Mouse (Mus musculus): ENCODE data around the gene Ak3. TPM values are rescaled to one million over a fixed set of nuclear protein-coding genes. Genes with fewer than 3 reads are reported as not detected.

The Ak3 gene
- polyA plus RNA-seq, 1 experiment, result 22.1 TPM

DNA sequence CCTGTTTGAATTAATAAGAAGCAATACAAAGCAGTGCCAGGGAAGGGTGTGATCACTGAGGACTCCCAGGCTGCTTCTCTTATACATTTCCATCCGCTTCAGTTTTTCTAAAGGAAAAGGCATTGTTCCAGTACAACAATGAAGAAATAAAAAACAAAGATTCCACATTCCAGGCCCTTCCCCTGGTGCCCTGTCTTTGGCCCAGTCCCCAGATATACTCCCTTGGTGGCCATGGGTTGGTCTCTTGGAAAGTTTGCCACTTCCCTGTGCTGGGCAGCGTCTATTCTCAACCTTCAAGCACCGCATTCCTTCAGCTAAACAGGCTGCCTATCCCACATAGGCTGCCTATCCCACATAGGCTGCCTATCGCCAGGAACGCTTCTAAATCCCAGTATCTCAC lies 10.7 kb downstream of the Ak3 start:
- Histone ChIP-seq H3K79me2 (ENCODE audit: control insufficient read depth, insufficient read depth) (no peaks in the 10 kb centered on the region), H3K79me3 (ENCODE audit: low read depth) (peaks cover 2% of the 10 kb centered on the region), H3K4me3 (ENCODE audit: insufficient read depth, poor library complexity, severe bottlenecking) (no peak overlapping the region), H3ac (ENCODE audit: control insufficient read depth, insufficient read length, low read depth) (no peak overlapping the region), H3K36me3 (ENCODE audit: control insufficient read depth, insufficient read depth) (peaks cover 4% of the 10 kb centered on the region), H3K27me3 (ENCODE audit: control insufficient read depth, insufficient read depth, insufficient read length) (no peaks in the 10 kb centered on the region)
- no peak for TF ChIP-seq USF1 (IDR thresholded peaks at IDR 0.05; ENCODE audit: low read depth)
- TF ChIP-seq MYOD1 (IDR thresholded peaks at IDR 0.05; ENCODE audit: control insufficient read depth, insufficient read length, low read depth), result no peak
- no peak for TF ChIP-seq CTCF (IDR thresholded peaks at IDR 0.05; ENCODE audit: control insufficient read depth, insufficient read depth, insufficient read length)
- TF ChIP-seq CEBPB (IDR thresholded peaks at IDR 0.05; ENCODE audit: low read depth), result no peak
- TF ChIP-seq MAX (IDR thresholded peaks at IDR 0.05), result no peak
- no peak for TF ChIP-seq FOSL1 (IDR thresholded peaks at IDR 0.05; ENCODE audit: insufficient read depth, low read length, poor library complexity, severe bottlenecking)

DNA sequence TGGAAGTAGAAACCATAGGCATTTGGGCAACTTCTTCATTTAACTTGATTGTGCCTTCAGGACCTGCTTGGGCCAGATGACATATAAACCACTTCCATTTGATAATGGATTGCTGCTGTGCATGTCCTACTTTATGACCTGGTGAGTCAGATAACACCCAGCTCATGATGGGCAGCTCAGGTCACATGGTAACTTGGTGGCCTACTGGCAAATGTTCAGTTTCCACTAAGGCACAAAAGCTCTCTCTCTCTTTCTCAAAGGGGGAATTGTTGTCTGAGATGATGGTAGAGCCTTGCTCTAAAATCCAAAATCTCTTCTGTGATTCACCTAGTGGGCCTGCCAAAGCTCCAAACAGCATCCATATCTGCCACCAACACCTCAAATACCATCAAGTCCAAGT lies 15.1 kb downstream of the Ak3 start:
- TF ChIP-seq MAX (IDR thresholded peaks at IDR 0.05), result no peak

DNA sequence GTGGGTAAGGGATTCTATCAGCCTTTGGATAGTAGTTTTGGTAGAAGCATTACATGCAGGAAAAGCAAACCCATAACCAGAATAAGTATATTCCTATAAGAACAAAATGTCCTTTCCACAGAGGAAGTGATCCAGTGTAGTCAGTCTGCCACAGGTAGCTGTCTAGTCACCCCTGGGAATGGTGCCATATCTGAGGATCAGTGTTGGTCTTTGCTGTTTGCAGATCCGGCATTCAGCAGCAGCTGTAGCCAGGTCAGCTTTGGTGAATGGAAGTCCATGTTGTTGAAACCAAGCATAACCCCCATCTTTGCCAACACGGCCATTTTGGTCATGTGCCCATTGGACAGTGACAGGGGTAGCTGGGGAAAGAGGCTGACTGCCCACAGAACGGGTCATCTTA lies 16.0 kb downstream of the Ak3 start:
- Histone ChIP-seq H3ac (ENCODE audit: control insufficient read depth, insufficient read length, low read depth) (no peak overlapping the region), H3K27me3 (ENCODE audit: control insufficient read depth, insufficient read depth, insufficient read length) (no peaks in the 10 kb centered on the region), H3K79me3 (ENCODE audit: low read depth) (no peaks in the 10 kb centered on the region), H3K36me3 (ENCODE audit: control insufficient read depth, insufficient read depth) (peaks cover 9% of the 10 kb centered on the region), H3K4me3 (ENCODE audit: insufficient read depth, poor library complexity, severe bottlenecking) (no peak overlapping the region), H3K79me2 (ENCODE audit: control insufficient read depth, insufficient read depth) (no peaks in the 10 kb centered on the region)
- TF ChIP-seq USF1 (IDR thresholded peaks at IDR 0.05; ENCODE audit: low read depth) (no peak), CTCF (IDR thresholded peaks at IDR 0.05; ENCODE audit: control insufficient read depth, insufficient read depth, insufficient read length) (no peak), CEBPB (IDR thresholded peaks at IDR 0.05; ENCODE audit: low read depth) (no peak), MYOD1 (IDR thresholded peaks at IDR 0.05; ENCODE audit: control insufficient read depth, insufficient read length, low read depth) (no peak), FOSL1 (IDR thresholded peaks at IDR 0.05; ENCODE audit: insufficient read depth, low read length, poor library complexity, severe bottlenecking) (no peak), MAX (IDR thresholded peaks at IDR 0.05) (no peak), MYOG (IDR thresholded peaks at IDR 0.05; ENCODE audit: control insufficient read depth, extremely low read depth, insufficient read length) (no peak)

More for the DNA sequence above, 15.1 kb downstream of the Ak3 start:
- Histone ChIP-seq H3K4me3 (ENCODE audit: insufficient read depth, poor library complexity, severe bottlenecking) (no peak overlapping the region), H3K79me3 (ENCODE audit: low read depth) (no peaks in the 10 kb centered on the region), H3K36me3 (ENCODE audit: control insufficient read depth, insufficient read depth) (peaks cover 4% of the 10 kb centered on the region), H3K79me2 (ENCODE audit: control insufficient read depth, insufficient read depth) (no peaks in the 10 kb centered on the region), H3K27me3 (ENCODE audit: control insufficient read depth, insufficient read depth, insufficient read length) (no peaks in the 10 kb centered on the region), H3ac (ENCODE audit: control insufficient read depth, insufficient read length, low read depth) (no peak overlapping the region)

DNA sequence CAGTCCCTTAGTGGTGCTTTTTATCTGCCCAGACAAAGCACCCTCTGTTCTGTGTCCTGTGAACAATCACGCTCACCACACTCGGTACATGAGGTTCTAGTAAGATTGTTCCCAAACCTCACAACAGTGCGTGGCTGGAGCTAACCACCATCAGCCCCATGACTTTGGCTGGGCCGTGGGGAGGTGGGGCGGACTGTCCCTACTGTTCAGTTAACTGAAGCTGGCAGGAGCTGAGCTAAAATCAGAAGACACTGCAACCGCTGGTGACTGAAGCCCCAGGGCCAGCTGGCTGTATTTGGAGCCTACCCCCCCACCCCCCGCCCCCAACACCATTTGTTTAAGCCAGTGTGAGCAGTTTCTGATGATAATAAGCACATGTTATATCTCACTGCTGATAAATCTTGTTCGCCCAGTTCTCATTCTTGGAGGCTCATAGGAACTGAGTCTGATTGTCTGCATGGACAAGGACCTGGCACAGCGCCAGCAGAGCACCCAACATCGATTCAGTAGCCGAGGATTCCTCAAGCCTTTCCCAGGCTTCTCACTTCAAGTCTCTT lies 23.3 kb downstream of the Ak3 start:
- Histone ChIP-seq H3K79me2 (ENCODE audit: control insufficient read depth, insufficient read depth) (no peaks in the 10 kb centered on the region), H3K4me3 (ENCODE audit: insufficient read depth, poor library complexity, severe bottlenecking) (no peak overlapping the region), H3K79me3 (ENCODE audit: low read depth) (no peaks in the 10 kb centered on the region), H3K27me3 (ENCODE audit: control insufficient read depth, insufficient read depth, insufficient read length) (no peaks in the 10 kb centered on the region), H3ac (ENCODE audit: control insufficient read depth, insufficient read length, low read depth) (no peak overlapping the region), H3K36me3 (ENCODE audit: control insufficient read depth, insufficient read depth) (peaks cover 65% of the 10 kb centered on the region)
- TF ChIP-seq USF1 (IDR thresholded peaks at IDR 0.05; ENCODE audit: low read depth) (no peak), CEBPB (IDR thresholded peaks at IDR 0.05; ENCODE audit: low read depth) (no peak), MYOG (IDR thresholded peaks at IDR 0.05; ENCODE audit: control insufficient read depth, extremely low read depth, insufficient read length) (no peak), CTCF (IDR thresholded peaks at IDR 0.05; ENCODE audit: control insufficient read depth, insufficient read depth, insufficient read length) (no peak), MYOD1 (IDR thresholded peaks at IDR 0.05; ENCODE audit: control insufficient read depth, insufficient read length, low read depth) (no peak), MAX (IDR thresholded peaks at IDR 0.05) (no peak), FOSL1 (IDR thresholded peaks at IDR 0.05; ENCODE audit: insufficient read depth, low read length, poor library complexity, severe bottlenecking) (no peak)

DNA sequence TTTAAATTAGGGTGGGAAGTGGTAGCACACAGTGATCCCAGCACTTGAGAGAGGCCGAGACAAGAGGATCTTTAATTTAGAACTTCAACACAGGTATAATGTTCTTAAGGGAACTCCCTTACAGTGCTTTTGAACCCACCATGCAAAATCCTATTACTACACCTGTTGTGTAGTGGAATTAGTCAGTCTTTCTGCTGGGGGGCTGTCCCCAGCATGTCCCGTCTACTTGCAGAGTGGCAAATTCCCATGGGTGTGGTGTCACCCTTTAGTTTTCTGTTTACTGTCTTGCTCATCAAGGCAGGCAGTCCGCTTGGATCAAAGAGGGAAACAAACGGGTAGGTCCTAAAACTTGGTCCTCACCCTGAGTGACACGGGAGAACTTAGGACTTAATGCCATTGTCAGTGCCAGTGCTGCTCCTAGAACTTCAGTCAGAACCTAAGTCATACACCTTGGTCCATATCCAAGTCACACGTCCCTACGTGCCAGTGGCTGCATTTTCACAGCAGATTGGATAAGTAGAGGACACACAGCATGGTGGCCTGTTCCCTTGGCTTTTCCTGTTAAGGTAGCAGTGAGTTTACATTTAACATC lies 25.9 kb downstream of the Ak3 start:
- Histone ChIP-seq H3K27me3 (ENCODE audit: control insufficient read depth, insufficient read depth, insufficient read length) (no peaks in the 10 kb centered on the region), H3K4me3 (ENCODE audit: insufficient read depth, poor library complexity, severe bottlenecking) (no peak overlapping the region), H3ac (ENCODE audit: control insufficient read depth, insufficient read length, low read depth) (no peak overlapping the region), H3K79me2 (ENCODE audit: control insufficient read depth, insufficient read depth) (no peaks in the 10 kb centered on the region), H3K36me3 (ENCODE audit: control insufficient read depth, insufficient read depth) (peaks cover 84% of the 10 kb centered on the region), H3K79me3 (ENCODE audit: low read depth) (no peaks in the 10 kb centered on the region)
- no peak for TF ChIP-seq CEBPB (IDR thresholded peaks at IDR 0.05; ENCODE audit: low read depth)

DNA sequence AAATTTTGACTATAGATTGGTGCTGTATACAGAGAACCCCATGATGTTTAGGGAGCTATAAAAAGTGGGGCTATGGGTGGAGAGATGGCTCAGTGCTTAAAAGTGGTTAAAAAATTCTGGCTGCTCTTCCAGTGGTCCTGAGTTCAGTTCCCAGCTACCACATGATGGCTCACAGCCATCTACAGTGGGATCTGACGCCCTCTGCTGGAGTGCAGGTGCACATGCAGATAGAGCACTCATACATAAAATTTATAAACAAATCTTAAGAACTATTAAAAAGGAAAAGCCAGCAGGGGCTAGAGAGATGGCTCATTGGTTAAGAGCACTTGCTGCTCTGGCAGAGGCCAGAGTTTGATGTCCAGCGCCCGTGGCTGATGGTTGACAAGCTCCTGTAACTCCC lies 28.1 kb downstream of the Ak3 start:
- no peaks in the 10 kb centered on the region for H3K79me2 ChIP-seq (ENCODE audit: control insufficient read depth, insufficient read depth)
- H3ac ChIP-seq (ENCODE audit: control insufficient read depth, insufficient read length, low read depth), result no peak overlapping the region
- H3K4me3 ChIP-seq (ENCODE audit: insufficient read depth, poor library complexity, severe bottlenecking), result no peak overlapping the region
- no peaks in the 10 kb centered on the region for H3K79me3 ChIP-seq (ENCODE audit: low read depth)
- H3K36me3 ChIP-seq (ENCODE audit: control insufficient read depth, insufficient read depth), result peaks cover 88% of the 10 kb centered on the region
- H3K27me3 ChIP-seq (ENCODE audit: control insufficient read depth, insufficient read depth, insufficient read length), result no peaks in the 10 kb centered on the region
- TF ChIP-seq USF1 (IDR thresholded peaks at IDR 0.05; ENCODE audit: low read depth), result no peak
- no peak for TF ChIP-seq MYOG (IDR thresholded peaks at IDR 0.05; ENCODE audit: control insufficient read depth, extremely low read depth, insufficient read length)
- TF ChIP-seq MAX (IDR thresholded peaks at IDR 0.05), result no peak
- TF ChIP-seq FOSL1 (IDR thresholded peaks at IDR 0.05; ENCODE audit: insufficient read depth, low read length, poor library complexity, severe bottlenecking), result no peak
- TF ChIP-seq MYOD1 (IDR thresholded peaks at IDR 0.05; ENCODE audit: control insufficient read depth, insufficient read length, low read depth), result no peak
- no peak for TF ChIP-seq CEBPB (IDR thresholded peaks at IDR 0.05; ENCODE audit: low read depth)
- TF ChIP-seq CTCF (IDR thresholded peaks at IDR 0.05; ENCODE audit: control insufficient read depth, insufficient read depth, insufficient read length), result no peak

Measured in C2C12 (cell line).